Mouse (Mus musculus) inflammation-experienced regulatory T-cells, adult 6 months (primary cell): ENCODE results near the gene Ambra1. TPM values are rescaled to one million over a fixed set of nuclear protein-coding genes. Genes with fewer than 3 reads are reported as not detected.

ENCODE experiments used
- ATAC-seq: one replicate; pipeline ENCODE4 v1.8.0; 2017
- polyA plus RNA-seq, 3 experiments: library from polyadenylated mRNA; unstranded; fragments of 100-300 nt; shearing (Covaris generic); gene quantifications; one replicate each; pipeline ENCODE4 v1.2.1; 2017

The Ambra1 gene
- polyA plus RNA-seq, 3 experiments from 2014 or later = 25.0 to 38.9 (median 32.2) TPM

GRCm38 (mm10) chr2:91739586-91739985 lies 9.7 kb downstream of the Ambra1 start:
- no peak for ATAC-seq

- ATAC-seq = no peak
Measured at GRCm38 (mm10) chr2:91744686-91745085, 14.8 kb downstream of the Ambra1 start.

- ATAC-seq = no peak
Measured at GRCm38 (mm10) chr2:91749811-91750261, 19.9 kb downstream of the Ambra1 start.

DNA sequence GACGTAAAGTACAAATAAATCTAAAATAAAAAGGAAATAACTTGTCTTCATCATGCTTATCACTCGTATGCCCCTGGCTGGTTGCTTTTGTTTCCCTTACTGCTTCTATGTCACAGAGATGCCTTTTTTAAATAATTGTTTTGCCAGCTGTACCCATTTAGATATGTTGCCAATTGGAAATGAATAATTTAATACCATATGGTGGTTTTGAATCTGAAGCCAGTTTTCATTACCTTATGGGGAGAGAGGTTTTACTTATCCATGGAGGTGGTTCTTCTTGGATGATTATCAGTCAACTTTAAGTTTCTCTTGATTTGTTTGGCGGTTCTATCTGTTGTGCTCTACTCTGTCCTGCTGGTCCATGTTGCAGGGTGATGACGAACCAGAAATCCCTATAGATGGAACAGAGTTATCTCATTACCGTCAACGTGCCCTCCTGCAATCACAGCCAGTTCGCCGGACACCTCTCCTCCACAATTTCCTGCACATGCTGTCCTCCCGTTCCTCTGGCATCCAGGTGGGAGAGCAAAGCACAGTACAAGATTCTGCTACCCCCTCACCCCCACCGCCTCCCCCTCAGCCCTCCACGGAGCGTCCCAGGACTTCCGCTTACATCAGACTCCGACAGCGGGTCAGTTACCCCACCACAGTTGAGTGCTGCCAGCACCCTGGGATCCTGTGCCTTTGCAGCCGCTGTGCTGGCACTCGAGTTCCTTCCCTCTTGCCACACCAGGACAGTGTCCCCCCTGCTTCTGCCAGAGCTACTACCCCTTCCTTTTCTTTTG lies 42.2 kb downstream of the Ambra1 start:
- no peak for ATAC-seq

GRCm38 (mm10) chr2:91773309-91773708 lies 43.4 kb downstream of the Ambra1 start:
- ATAC-seq = no peak

DNA sequence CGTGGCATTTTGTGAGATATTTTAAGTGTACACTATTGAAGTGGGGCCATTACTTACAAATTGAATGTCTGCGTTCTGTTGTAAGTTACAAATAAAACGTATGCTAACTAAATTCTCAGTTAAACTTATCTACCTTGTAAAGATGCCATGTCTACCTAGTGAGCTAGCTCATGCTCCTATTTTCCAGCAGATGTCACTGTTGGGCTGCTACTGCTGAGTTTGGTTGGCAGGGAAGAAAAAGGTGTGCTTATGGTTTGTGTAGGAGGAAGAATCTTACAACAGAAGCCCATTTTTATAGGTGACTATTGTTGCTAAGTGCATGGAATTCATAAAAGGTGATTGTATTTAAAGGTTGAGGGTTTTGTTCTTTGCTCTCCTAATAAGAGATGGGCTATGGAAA lies 49.2 kb downstream of the Ambra1 start:
- peak; percentile 80 for ATAC-seq

DNA sequence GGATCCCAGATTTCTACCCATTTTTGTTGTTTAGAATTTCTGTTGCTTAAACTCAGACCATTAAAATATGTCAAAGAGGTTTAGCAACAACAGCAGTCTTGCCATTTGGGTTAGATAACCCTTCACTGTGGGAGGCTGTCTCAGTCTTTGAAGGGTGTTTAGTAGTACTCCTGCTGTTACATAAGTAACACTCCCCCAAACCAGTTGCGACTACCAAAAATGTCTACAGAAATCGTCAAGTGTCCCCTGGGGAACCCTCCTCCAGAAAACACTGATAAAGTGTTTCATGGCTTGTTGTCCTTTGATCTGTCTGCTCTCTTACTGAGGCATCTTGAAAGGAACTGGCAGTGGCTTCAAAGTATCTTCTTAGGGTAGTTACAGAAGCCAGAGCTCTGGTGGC lies 61.7 kb downstream of the Ambra1 start:
- no peak for ATAC-seq

DNA sequence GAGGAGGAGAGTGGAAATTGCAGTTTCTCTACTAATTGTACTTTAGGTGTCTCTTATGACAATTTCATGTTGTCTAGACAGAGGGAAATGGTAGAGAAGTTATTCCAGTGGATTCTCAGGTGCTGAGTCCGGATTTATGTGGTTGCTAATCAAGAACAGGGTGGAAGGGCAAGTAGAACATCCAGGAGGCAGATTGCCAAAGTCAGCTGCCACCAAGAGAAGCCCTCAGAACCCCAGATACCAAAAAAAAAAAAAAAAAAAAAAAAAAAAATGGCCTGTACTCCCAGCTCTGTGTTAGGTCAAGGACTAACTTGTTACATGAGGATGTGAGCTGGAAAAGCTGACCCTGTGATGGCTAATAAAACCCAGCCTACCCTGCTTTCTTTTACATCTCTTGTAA lies 62.4 kb downstream of the Ambra1 start:
- no peak for ATAC-seq

DNA sequence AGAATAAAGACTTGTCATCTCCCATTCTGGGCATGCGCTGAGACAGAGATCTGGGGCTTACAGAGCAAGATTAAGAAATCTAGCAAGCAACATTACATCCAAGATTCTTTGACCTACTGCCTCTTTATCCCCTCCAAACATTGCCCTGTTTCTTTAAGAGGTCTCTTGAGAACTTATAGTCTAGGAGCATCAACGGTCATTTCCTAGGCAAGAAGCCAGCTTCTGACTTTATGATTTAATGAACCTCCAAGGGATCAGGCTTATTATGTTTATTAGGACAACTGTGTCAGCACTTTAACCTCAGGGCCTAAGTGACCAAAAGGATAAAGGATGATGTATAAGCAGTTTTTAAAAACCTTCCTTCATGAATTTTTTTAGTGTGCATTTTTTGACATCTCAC lies 64.5 kb downstream of the Ambra1 start:
- no peak for ATAC-seq

- no peak for ATAC-seq
Measured at GRCm38 (mm10) chr2:91795091-91795490, 65.2 kb downstream of the Ambra1 start.

GRCm38 (mm10) chr2:91811433-91811832 lies 81.5 kb downstream of the Ambra1 start:
- no peak for ATAC-seq

- ATAC-seq = no peak
Measured at GRCm38 (mm10) chr2:91816741-91817140, 86.8 kb downstream of the Ambra1 start.

- no peak for ATAC-seq
Measured at GRCm38 (mm10) chr2:91832227-91832626, 102.3 kb downstream of the Ambra1 start.

DNA sequence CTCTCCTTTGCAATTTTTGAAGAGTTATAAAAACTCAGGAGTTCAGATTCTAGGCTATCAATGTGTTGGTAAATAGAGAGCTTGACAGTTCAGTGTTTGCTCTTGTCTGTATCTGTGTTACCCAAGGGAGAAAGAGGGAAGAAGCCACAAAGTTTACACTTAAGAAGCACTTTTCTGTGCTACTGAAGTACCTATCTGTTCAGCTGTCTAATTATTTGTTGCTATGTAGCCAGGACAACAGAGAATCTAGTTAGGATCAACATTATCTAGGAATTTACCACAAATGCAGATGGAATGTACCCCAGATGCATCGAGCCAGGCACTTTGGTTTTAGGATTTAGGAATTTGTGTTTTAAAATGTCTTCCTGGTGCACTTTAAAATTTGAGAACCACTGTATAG lies 104.3 kb downstream of the Ambra1 start:
- ATAC-seq = no peak

DNA sequence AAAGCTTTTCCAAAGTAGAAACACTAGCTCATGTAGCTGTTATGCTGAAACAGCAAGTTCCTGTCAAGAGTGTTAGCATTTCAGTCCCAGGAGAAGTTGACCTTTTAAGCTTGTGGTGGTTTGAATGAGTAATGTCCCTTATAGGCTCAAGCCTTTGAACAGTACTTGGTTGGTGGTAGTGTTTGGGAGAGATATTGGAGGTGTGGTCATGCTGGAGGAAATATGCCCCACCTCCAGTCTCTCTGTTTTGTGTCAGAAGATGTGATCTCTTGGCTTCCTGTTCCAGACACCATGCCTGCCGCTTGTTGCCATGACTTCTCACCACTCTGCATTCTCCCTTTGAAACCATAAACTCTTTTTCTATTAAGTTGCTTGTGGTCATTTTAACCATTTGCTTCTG lies 105.1 kb downstream of the Ambra1 start:
- ATAC-seq = peak; percentile 95

GRCm38 (mm10) chr2:91835631-91836030 lies 105.7 kb downstream of the Ambra1 start:
- ATAC-seq = peak; percentile 5

DNA sequence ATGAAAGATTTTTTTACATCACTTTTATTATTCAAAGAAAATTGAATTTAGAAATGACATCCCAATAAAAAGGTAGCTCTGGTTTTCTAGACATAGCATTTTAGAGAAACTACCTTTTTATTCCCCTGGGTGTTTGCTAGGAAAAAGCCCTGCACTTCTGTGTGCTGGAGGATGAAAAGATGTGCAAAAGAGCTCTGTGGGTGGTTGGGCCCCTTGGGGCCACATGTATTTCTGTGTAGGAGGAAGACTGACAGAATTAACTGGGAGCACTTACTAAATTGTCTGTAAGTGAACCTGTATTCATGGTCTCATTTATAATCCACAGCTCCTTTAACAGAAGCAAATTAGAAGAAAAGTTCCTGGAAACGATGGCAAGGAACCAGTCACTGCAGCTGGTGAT lies 114.2 kb downstream of the Ambra1 start:
- no peak for ATAC-seq

GRCm38 (mm10) chr2:91852446-91853191 lies 122.7 kb downstream of the Ambra1 start:
- ATAC-seq = no peak

GRCm38 (mm10) chr2:91854575-91854974 lies 124.6 kb downstream of the Ambra1 start:
- no peak for ATAC-seq

GRCm38 (mm10) chr2:91856958-91857357 lies 127.0 kb downstream of the Ambra1 start:
- ATAC-seq = no peak

- no peak for ATAC-seq
Measured at GRCm38 (mm10) chr2:91859423-91859822, 129.5 kb downstream of the Ambra1 start.

- no peak for ATAC-seq
Measured at GRCm38 (mm10) chr2:91870754-91871153, 140.8 kb downstream of the Ambra1 start.

- no peak for ATAC-seq
Measured at GRCm38 (mm10) chr2:91871225-91871624, 141.3 kb downstream of the Ambra1 start.

DNA sequence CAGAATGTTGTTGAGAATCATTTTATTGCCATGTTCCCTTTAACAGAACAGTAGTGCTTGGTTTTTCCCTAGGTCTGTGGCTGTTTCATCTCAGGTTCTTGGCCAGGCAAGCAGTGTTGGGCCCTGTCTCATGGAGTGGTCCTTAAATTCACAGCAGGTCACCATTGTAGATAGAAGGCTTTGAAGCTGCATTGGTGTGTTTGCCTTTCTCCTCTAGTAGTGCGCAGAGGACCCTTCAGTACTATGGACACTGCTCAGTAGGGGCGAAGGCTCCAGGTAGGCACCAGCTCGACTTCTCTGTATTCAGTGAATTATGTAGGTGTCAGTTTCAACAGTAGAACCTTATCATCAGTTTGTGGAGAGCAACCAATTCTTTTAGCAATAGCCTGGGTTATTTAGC lies 142.7 kb downstream of the Ambra1 start:
- no peak for ATAC-seq
